Mouse (Mus musculus) MEL (cell line): ENCODE measurements around the gene Rbpms2.

Source experiments
- CTCF ChIP-seq, 3 experiments: IDR thresholded peaks in 2 of 3; conservative IDR thresholded peaks in 1 of 3; 2 replicates each; pipeline ENCODE4 v1.5.1; 2011 to 2012; ENCODE audit warnings: low read length in 3 of 3, low read depth in 2 of 3, mild to moderate bottlenecking in 2 of 3, improper control_type of control experiment in 1 of 3, inconsistent platforms in 1 of 3, mixed read lengths in 1 of 3, moderate library complexity in 1 of 3; ENCODE audit not compliant: control insufficient read depth in 1 of 3, insufficient read depth in 1 of 3, poor library complexity in 1 of 3, severe bottlenecking in 1 of 3
- POLR2A ChIP-seq, 2 experiments: IDR thresholded peaks; 2 replicates each; pipeline ENCODE4 v1.6.1; 2011 to 2012; ENCODE audit warnings: low read length in 2 of 2, mild to moderate bottlenecking in 2 of 2, control low read depth in 1 of 2, improper control_type of control experiment in 1 of 2, low read depth in 1 of 2, moderate library complexity in 1 of 2; ENCODE audit not compliant: control insufficient read depth in 1 of 2, insufficient read depth in 1 of 2, poor library complexity in 1 of 2
- POLR2AphosphoS2 ChIP-seq: IDR thresholded peaks from 2 replicates; pipeline ENCODE4 v1.6.1; 2011; ENCODE audit warnings: low read length, improper control_type of control experiment
- RAD21 ChIP-seq: IDR thresholded peaks from 2 replicates; pipeline ENCODE4 v1.6.1; 2011; ENCODE audit warnings: mild to moderate bottlenecking, low read depth, low read length, improper control_type of control experiment
- TBP ChIP-seq: IDR thresholded peaks from 2 replicates; pipeline ENCODE4 v1.8.0; 2011; ENCODE audit warnings: low read depth, low read length, improper control_type of control experiment
- UBTF ChIP-seq: IDR thresholded peaks from 2 replicates; pipeline ENCODE4 v1.6.1; 2012; ENCODE audit warnings: low read depth, mild to moderate bottlenecking, inconsistent platforms, low read length, improper control_type of control experiment, moderate library complexity, borderline replicate concordance; ENCODE audit not compliant: insufficient read depth

GRCm38 (mm10) chr9:65606321-65607109 is 22.9 kb upstream of the Rbpms2 start:
- TF ChIP-seq CTCF (IDR thresholded peaks at IDR 0.05 in 2 of 3, conservative IDR thresholded peaks at IDR 0.05 in 1 of 3; ENCODE audit: control insufficient read depth in 1 of 3, insufficient read depth in 1 of 3, low read depth in 2 of 3, low read length in 3 of 3, poor library complexity in 1 of 3, severe bottlenecking in 1 of 3) (no peak), RAD21 (no peak), POLR2AphosphoS2 (no peak), POLR2A (IDR thresholded peaks at IDR 0.05; ENCODE audit: control insufficient read depth in 1 of 2, insufficient read depth in 1 of 2, low read depth in 1 of 2, low read length in 2 of 2, poor library complexity in 1 of 2) (no peak), UBTF (no peak), TBP (no peak)
